Mouse (Mus musculus) limb, embryonic 15.5 days (tissue): Measurements from ENCODE around the gene Myocd. TPM values are rescaled to one million over a fixed set of nuclear protein-coding genes. Genes with fewer than 3 reads are reported as not detected.
A peak's percentile ranks its signal among the peaks of the same experiment; 100 is the strongest.

Experiments
- ATAC-seq: fragments of 200-750 bp; cut with Nextera tagmentation; 2 replicates; pipeline ENCODE4 v1.8.0; 2017; ENCODE audit warnings: low read depth, moderate TSS enrichment; ENCODE audit not compliant: insufficient number of reproducible peaks, low FRiP score, low TSS enrichment
- H3K27ac ChIP-seq: fragments of 300-500 bp; sonication (generic); 2 replicates; pipeline ENCODE4 v1.5.1; 2015; ENCODE audit warnings: moderate library complexity, mild to moderate bottlenecking, inconsistent platforms
- H3K27me3 ChIP-seq: fragments of 300-500 bp; sonication (generic); 2 replicates; pipeline ENCODE4 v1.6.1; 2015; ENCODE audit warnings: inconsistent platforms
- H3K36me3 ChIP-seq: fragments of 300-500 bp; sonication (generic); 2 replicates; pipeline ENCODE4 v1.6.1; 2015; ENCODE audit warnings: inconsistent platforms
- H3K4me1 ChIP-seq: fragments of 300-500 bp; sonication (generic); 2 replicates; pipeline ENCODE4 v1.6.1; 2015; ENCODE audit warnings: inconsistent platforms
- H3K4me2 ChIP-seq: fragments of 300-500 bp; sonication (generic); 2 replicates; pipeline ENCODE4 v1.6.1; 2015; ENCODE audit warnings: mild to moderate bottlenecking, inconsistent platforms
- H3K4me3 ChIP-seq: fragments of 300-500 bp; sonication (generic); 2 replicates; pipeline ENCODE4 v1.5.1; 2015; ENCODE audit warnings: mild to moderate bottlenecking, inconsistent platforms
- H3K9ac ChIP-seq: fragments of 300-500 bp; sonication (generic); 2 replicates; pipeline ENCODE4 v1.6.1; 2015; ENCODE audit warnings: inconsistent platforms
- H3K9me3 ChIP-seq: fragments of 300-500 bp; sonication (generic); 2 replicates; pipeline ENCODE4 v1.6.1; 2016; ENCODE audit warnings: inconsistent platforms
- WGBS: fragments of 180-500 bp; shearing (Covaris S2); methylation state at CpG from one replicate; pipeline ENCODE4 v1.1.7; 2015; 5-methylcytosine and 5-hydroxymethylcytosine counted together
- polyA plus RNA-seq: library from polyadenylated mRNA; unstranded; fragments of >200 nt; fragmentation: Nextera tagmentation; extraction: Ambion mirVana; gene quantifications from 2 replicates; pipeline ENCODE4 v1.2.1, GENCODE M21; 2015

Gene Myocd
- 0.33 and 1.0 TPM in 2 replicates for polyA plus RNA-seq

DNA sequence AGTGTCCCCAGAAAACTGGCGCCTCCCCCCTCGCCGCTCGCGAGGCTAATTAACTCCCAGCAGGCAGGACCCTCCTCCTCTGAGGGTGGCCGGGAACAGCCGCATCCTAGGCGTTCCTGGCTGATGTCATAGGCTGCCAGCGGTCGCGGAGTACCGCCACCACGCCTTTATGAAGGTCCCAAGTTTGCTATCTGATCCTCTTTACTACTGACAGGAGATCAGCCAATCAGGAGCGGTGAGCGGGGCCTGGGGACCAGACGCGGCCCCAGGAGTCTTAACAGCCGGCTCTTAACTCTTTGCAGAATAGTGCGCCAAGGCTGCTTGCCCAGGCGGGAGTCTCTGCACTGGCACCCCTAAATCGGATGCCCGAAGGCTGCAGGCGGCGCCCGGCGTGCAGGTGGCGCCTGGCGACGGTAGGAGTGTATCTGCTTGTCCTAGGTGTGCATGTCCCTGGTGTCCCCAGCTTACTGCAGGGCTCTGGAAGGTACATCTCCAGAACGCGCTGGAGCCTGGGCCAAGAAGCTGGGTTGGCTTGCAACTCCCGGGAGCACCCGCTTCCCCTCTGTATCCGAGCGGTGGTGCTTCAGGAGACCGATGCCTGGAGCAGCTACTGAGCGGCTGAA is at the start of gene Myocd:
TSS of gene Myocd (minus strand) at position 139 of the 623 bp plus-strand sequence.
- H3K36me3 ChIP-seq, result no peaks in the 10 kb centered on the region
- H3K27me3 ChIP-seq, result peaks cover 28% of the 10 kb centered on the region
- H3K4me3 ChIP-seq, result peak within 1 kb of the TSS; percentile 40
- H3K27ac ChIP-seq, result no peak within 1 kb of the TSS
- H3K9me3 ChIP-seq, result no peaks in the 10 kb centered on the region
- peaks cover 21% of the 10 kb centered on the region for H3K4me1 ChIP-seq
- peak; percentile 44; the same call in 1 of the 2 replicates for ATAC-seq
- H3K9ac ChIP-seq, result 0 out of 2 replicates have a peak within 1 kb of the TSS, but pooled peaks have one; percentile 26
- under 1% methylated on average over 37 of the region's 37 CpGs for WGBS
- peak within 1 kb of the TSS; percentile 84 for H3K4me2 ChIP-seq

DNA sequence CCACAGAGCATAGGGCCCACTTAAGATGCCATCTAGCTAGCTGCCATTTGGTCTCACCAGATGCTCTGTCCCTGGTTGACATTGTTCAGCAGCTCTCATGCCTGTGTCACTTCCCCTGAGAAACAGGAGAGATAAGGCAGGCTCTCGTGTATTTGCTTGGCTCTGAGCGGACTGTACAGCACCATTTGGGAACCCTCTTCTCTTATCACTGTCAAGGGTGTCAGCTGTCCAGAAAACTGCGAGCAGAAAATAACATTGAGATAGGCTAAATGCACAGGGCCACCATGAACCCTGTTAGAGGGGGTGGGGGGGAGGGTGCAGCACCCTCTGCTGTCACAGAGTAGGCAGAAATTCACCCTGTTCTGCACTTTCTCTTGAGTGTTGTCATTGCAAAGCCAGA is 34.0 kb upstream of the Myocd start:
- ATAC-seq, result no peak
- WGBS, result 46% methylated on average over 3 of the region's 3 CpGs

DNA sequence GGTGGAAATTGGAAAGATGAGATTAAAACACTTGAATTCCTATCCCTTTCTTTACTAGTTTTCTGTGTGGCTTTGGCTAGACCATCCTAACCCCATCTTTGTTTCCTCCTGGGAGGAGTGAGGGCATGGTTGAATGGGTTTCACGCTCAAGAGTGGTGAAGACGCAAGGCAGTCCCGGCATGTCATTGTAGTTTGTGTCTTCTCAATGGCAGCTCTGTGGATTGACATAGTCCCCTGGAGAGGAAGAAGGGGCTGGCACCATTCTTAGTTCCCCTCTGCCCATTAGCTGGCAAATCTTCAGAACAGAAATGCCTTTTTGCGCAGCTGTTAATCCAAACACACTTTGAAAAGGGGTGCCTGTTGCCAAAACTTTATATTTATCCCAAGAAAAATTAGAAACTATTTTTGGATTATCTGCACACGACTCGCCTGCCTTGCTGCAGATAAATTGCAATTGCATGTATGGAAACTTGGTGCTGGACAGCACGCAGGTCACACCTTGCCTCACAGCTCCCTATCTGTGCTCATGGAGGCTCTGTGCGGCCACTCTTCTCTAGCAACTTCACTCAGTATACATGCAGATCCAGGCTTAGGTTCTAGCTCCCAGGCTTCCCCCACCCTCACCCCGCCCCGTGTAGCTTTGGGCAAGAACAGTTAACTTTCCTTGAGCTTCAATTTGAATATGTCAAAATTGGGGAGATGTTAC is 24.5 kb upstream of the Myocd start:
- Histone ChIP-seq H3K36me3 (no peaks in the 10 kb centered on the region), H3K4me3 (no peak overlapping the region), H3K4me2 (no peak overlapping the region), H3K27ac (no peak overlapping the region), H3K9me3 (no peaks in the 10 kb centered on the region), H3K9ac (no peak overlapping the region), H3K27me3 (no peaks in the 10 kb centered on the region), H3K4me1 (no peaks in the 10 kb centered on the region)
- ATAC-seq, result no peak
- 86% methylated on average over 10 of the region's 10 CpGs for WGBS

More for the DNA sequence above, 34.0 kb upstream of the Myocd start:
- Histone ChIP-seq H3K9me3 (no peaks in the 10 kb centered on the region; the same call in 1 of the 2 replicates), H3K9ac (no peak overlapping the region), H3K36me3 (no peaks in the 10 kb centered on the region), H3K4me2 (no peak overlapping the region), H3K4me1 (no peaks in the 10 kb centered on the region), H3K27me3 (no peaks in the 10 kb centered on the region), H3K27ac (no peak overlapping the region), H3K4me3 (no peak overlapping the region)

DNA sequence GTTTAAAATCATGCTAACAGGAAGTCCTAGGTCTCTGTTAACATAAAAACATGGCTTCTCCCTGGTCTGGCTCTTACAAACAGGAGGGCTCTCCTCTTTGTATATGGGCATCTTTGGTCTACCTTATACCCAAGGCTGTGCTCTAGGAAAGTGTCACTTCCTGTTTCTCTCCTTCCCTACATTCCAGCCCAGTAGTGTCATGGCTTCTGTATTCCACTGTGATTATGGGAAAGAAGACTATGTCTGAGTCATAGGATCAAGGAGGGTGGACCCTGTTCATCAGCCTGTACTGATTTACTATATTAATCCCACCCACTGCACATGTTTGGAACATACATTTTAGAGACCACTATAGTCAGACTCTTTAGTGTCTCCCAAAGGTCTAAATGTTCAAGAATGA is 23.2 kb upstream of the Myocd start:
- Histone ChIP-seq H3K9ac (no peak overlapping the region), H3K27ac (no peak overlapping the region), H3K9me3 (no peaks in the 10 kb centered on the region), H3K4me3 (no peak overlapping the region), H3K27me3 (no peaks in the 10 kb centered on the region), H3K4me2 (no peak overlapping the region), H3K36me3 (no peaks in the 10 kb centered on the region), H3K4me1 (no peaks in the 10 kb centered on the region)
- no peak for ATAC-seq

DNA sequence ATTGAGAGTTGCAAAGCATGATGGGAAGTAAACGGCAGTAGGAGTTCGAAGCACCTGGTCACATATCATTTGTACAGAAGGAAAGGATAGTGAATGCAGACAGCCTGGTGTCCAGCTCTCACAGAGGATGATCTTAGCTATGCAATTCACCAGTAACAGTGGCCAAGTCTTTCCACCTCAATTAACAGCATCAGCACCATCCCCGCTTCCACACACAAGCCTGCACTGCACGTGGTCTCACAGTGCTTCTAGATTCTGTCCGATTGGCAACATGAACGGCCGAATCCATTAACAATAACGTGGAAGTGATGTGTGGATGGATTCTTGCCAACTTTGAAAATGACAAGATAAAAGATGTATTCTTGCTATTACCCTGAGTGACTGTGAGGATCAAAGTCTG is 17.9 kb upstream of the Myocd start:
- Histone ChIP-seq H3K27me3 (no peaks in the 10 kb centered on the region), H3K9me3 (no peaks in the 10 kb centered on the region), H3K4me3 (no peak overlapping the region), H3K9ac (no peak overlapping the region), H3K27ac (no peak overlapping the region), H3K4me2 (no peak overlapping the region), H3K36me3 (no peaks in the 10 kb centered on the region), H3K4me1 (no peaks in the 10 kb centered on the region)
- 86% methylated on average over 8 of the region's 8 CpGs for WGBS
- ATAC-seq, result no peak

DNA sequence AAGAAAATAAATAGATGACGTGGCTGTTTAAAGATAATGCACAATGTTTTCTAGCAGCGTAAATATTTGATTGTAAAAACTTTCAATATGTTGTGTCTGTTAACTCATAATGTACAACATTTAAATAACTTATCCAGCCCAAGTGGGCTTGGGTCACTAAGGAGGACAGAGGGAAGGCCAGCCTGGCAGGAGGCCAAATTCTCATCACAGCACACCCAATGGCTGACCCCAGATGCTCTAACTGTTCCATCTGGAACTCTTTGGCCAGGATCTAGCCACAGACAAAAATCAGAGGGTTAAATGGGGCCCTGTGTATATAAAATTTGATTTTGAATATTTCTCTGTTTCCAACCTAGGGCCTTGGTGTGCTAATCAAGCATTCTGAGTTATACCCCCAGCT is 16.4 kb upstream of the Myocd start:
- 91% methylated on average over 2 of the region's 2 CpGs for WGBS
- no peaks in the 10 kb centered on the region for H3K36me3 ChIP-seq
- no peak overlapping the region for H3K4me2 ChIP-seq
- H3K4me3 ChIP-seq, result no peak overlapping the region
- no peak for ATAC-seq
- no peak overlapping the region for H3K9ac ChIP-seq
- no peaks in the 10 kb centered on the region for H3K4me1 ChIP-seq
- H3K9me3 ChIP-seq, result no peaks in the 10 kb centered on the region
- H3K27me3 ChIP-seq, result no peaks in the 10 kb centered on the region
- no peak overlapping the region for H3K27ac ChIP-seq

DNA sequence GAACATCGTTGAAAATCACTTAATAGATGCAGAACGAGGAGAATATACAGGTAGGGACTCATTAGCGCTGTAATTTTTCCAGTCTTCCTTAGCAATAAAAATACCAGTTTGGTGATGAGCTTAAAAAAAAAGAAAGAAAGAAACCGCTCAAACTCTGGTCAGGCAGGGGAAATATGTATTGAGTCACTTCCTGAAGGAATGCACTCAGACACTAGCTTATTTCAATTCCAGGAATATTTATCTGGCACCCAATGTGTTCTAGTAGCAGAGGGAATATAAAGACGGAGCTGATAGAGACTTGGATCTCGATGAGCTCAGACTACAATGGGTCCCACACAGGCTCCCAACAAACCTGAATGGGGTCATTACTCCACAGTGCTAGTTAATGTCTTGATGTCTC is 5.7 kb upstream of the Myocd start:
- WGBS, result 76% methylated on average over 6 of the region's 6 CpGs
- Histone ChIP-seq H3K9me3 (no peaks in the 10 kb centered on the region), H3K36me3 (no peaks in the 10 kb centered on the region), H3K9ac (no peak overlapping the region), H3K4me2 (no peak overlapping the region), H3K27me3 (peaks cover 8% of the 10 kb centered on the region), H3K4me3 (no peak overlapping the region), H3K4me1 (peaks cover 11% of the 10 kb centered on the region), H3K27ac (no peak overlapping the region)
- no peak for ATAC-seq

DNA sequence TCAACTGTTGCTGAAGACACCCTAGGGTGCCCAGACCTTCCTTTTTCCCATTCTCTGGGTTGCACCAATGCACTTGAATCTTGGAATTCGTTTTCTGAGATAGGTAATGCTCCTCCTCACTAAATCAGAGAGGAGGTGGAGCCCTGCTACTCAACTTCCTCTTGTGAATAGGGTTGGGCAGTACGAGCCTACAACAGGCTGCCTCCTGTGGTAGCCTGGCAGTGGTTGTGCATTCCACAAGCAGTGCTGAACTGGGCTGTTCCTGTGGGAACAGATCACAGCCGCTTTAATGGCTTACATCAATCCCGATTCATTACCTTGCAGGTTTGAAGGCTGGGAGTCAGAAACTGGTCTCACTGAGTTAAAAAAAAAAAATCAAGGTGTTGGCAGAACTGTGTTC is 1.2 kb upstream of the Myocd start:
- H3K27ac ChIP-seq, result no peak overlapping the region
- no peak overlapping the region for H3K9ac ChIP-seq
- peak overlapping the region; percentile 84; the same call in 1 of the 2 replicates for H3K4me2 ChIP-seq
- 9% methylated on average over 4 of the region's 4 CpGs for WGBS
- peaks cover 28% of the 10 kb centered on the region for H3K27me3 ChIP-seq
- no peak; the same call in 1 of the 2 replicates for ATAC-seq
- H3K36me3 ChIP-seq, result no peaks in the 10 kb centered on the region
- no peaks in the 10 kb centered on the region for H3K9me3 ChIP-seq
- H3K4me1 ChIP-seq, result peaks cover 21% of the 10 kb centered on the region
- H3K4me3 ChIP-seq, result no peak overlapping the region

DNA sequence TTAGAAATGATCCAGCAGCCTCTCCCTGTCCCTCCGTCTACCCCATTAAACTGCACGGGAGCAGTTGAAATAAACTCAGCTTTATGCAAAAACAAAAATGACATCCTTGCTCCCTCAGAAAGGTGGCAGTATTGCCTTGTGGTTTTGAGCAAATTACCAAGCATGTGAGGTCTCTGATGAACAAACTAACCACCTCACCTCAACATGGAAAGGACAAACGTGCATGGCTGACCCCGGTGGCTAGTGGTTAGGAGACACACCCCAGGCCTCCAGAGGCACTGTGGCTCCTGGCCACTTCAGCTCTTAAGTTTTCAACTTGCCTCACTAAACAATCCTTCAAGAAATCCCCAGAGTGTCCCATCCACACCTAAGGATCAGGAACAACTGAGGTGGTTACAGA is 1.5 kb downstream of the Myocd start:
- Histone ChIP-seq H3K9me3 (no peaks in the 10 kb centered on the region), H3K4me1 (peaks cover 21% of the 10 kb centered on the region), H3K27ac (no peak overlapping the region), H3K4me3 (no peak overlapping the region), H3K36me3 (no peaks in the 10 kb centered on the region), H3K4me2 (no peak overlapping the region), H3K27me3 (peaks cover 28% of the 10 kb centered on the region), H3K9ac (no peak overlapping the region)
- ATAC-seq, result no peak
- WGBS, result 34% methylated on average over 4 of the region's 4 CpGs

DNA sequence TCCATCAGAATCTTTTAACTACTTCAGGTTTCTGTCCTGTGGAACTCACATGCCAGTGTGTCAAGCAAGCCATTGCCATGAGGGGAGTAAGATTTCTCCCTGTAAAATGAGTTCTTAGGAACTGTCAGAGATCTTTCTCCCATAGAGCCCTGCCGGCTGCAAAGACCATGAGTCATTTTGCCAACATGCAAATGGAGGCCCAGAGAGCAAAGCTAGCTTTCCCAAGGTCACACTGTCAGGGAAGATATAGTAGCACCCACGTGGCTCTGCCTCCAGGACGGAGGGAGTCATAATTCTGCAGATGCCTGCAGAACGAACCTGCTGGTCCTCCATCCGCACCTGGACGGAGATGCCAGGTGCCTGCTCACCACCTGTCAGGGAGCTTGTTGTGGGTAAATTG is 6.3 kb downstream of the Myocd start:
- H3K9me3 ChIP-seq, result no peaks in the 10 kb centered on the region
- H3K27ac ChIP-seq, result no peak overlapping the region
- H3K4me2 ChIP-seq, result no peak overlapping the region
- WGBS, result 40% methylated on average over 6 of the region's 6 CpGs
- no peaks in the 10 kb centered on the region for H3K4me1 ChIP-seq
- no peaks in the 10 kb centered on the region for H3K36me3 ChIP-seq
- no peak for ATAC-seq
- no peak overlapping the region for H3K9ac ChIP-seq
- H3K27me3 ChIP-seq, result 0 out of 2 replicates have a peak, but pooled peaks cover 1% of the 10 kb centered on the region
- H3K4me3 ChIP-seq, result no peak overlapping the region

DNA sequence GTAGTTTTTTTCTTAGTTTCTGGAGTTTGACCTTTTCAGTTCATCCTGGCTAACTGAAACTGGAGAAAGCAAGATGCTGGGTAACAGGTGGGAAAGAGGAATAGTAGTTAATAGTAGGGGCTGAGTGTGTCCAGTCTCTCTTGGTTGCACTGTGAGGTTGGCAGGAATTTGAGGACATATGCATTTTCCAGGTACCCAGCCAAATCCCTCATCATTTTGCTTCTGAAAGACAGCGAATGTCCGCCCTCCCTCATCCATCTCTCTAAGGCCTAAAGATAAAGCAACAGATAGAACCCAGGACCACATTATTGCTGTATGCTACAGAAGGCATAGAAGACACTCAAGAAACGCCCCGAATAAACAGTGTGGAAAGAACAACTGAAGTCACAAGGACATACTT is 10.8 kb downstream of the Myocd start:
- WGBS, result 89% methylated on average over 4 of the region's 4 CpGs
- ATAC-seq, result no peak
- H3K36me3 ChIP-seq, result no peaks in the 10 kb centered on the region
- no peak overlapping the region for H3K4me3 ChIP-seq
- no peaks in the 10 kb centered on the region for H3K27me3 ChIP-seq
- no peak overlapping the region for H3K9ac ChIP-seq
- no peaks in the 10 kb centered on the region for H3K4me1 ChIP-seq
- H3K27ac ChIP-seq, result no peak overlapping the region
- H3K4me2 ChIP-seq, result no peak overlapping the region
- no peaks in the 10 kb centered on the region for H3K9me3 ChIP-seq

DNA sequence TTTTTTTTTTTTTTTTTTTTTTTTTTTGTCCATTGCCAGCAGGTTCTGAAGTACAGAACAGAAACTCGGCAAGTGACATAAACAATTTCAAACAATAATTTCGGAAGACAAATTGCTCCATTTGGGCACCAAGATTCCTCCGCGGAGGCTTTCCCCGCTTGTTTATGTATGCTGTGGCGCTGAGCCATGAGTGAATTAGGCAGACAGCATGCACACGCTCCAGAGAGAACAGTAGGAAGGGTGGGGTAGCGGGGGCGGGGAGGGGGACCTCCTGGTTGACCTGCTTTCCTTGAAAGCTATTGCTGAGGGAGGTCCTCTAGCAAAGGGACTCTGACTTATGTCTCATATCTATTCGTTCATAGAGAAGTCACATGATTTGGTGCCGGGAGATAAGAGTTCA is 13.6 kb downstream of the Myocd start:
- Histone ChIP-seq H3K4me3 (no peak overlapping the region), H3K27ac (no peak overlapping the region), H3K4me1 (no peaks in the 10 kb centered on the region), H3K9ac (no peak overlapping the region), H3K9me3 (no peaks in the 10 kb centered on the region), H3K27me3 (no peaks in the 10 kb centered on the region), H3K36me3 (no peaks in the 10 kb centered on the region), H3K4me2 (no peak overlapping the region)
- WGBS, result 79% methylated on average over 11 of the region's 11 CpGs
- no peak for ATAC-seq
